Mouse (Mus musculus): Measurements from ENCODE around the gene Ptpn5.

Ptpn5 gene

GRCm38 (mm10) chr7:47054666-47055065 lies 78.8 kb downstream of the Ptpn5 start:
- DNase-seq = no peak

GRCm38 (mm10) chr7:47053287-47053686 lies 80.2 kb downstream of the Ptpn5 start:
- no peak for DNase-seq

GRCm38 (mm10) chr7:47052276-47052675 lies 81.2 kb downstream of the Ptpn5 start:
- no peak for DNase-seq

- peak; percentile 47 to 60 for DNase-seq
Observed at GRCm38 (mm10) chr7:47051404-47052151, 81.9 kb downstream of the Ptpn5 start.

- DNase-seq = no peak
Observed at GRCm38 (mm10) chr7:47050766-47051165, 82.7 kb downstream of the Ptpn5 start.

GRCm38 (mm10) chr7:47050366-47050765 lies 83.1 kb downstream of the Ptpn5 start, which contains the start of gene Tmem86a:
TSS of gene Tmem86a (plus strand) at chr7:47050601.
- DNase-seq = peak; percentile 94

GRCm38 (mm10) chr7:47042823-47043490 lies 90.5 kb downstream of the Ptpn5 start:
- DNase-seq = no peak

GRCm38 (mm10) chr7:47042121-47042520 lies 91.4 kb downstream of the Ptpn5 start:
- no peak for DNase-seq

- DNase-seq = no peak
Observed at GRCm38 (mm10) chr7:47041706-47042105, 91.8 kb downstream of the Ptpn5 start.

GRCm38 (mm10) chr7:47035426-47035825 lies 98.1 kb downstream of the Ptpn5 start:
- no peak for DNase-seq

- DNase-seq = no peak
Observed at GRCm38 (mm10) chr7:47034785-47035384, 98.6 kb downstream of the Ptpn5 start.

GRCm38 (mm10) chr7:47031371-47031770 lies 102.1 kb downstream of the Ptpn5 start:
- DNase-seq = no peak

- DNase-seq = no peak
Observed at GRCm38 (mm10) chr7:47030517-47031193, 102.8 kb downstream of the Ptpn5 start.

Measured in B cell, adult 2 months (primary cell).